Mouse (Mus musculus): Measurements from ENCODE around the gene Macrod1.

Macrod1 gene

GRCm38 (mm10) chr19:7185059-7185458 is 128.4 kb downstream of the Macrod1 start:
- in situ Hi-C loops (cut with MboI; ENCODE audit: unreplicated experiment in 2 of 2) = no loop called here

- in situ Hi-C loops (cut with MboI; ENCODE audit: unreplicated experiment in 2 of 2) = no loop called here
Measured at GRCm38 (mm10) chr19:7185715-7186291, 129.2 kb downstream of the Macrod1 start.

GRCm38 (mm10) chr19:7187157-7187556 is 130.5 kb downstream of the Macrod1 start:
- in situ Hi-C loops (cut with MboI; ENCODE audit: unreplicated experiment in 2 of 2) = no loop called here

- in situ Hi-C loops (cut with MboI; ENCODE audit: unreplicated experiment in 2 of 2) = no loop called here
Measured at GRCm38 (mm10) chr19:7189026-7189425, 132.4 kb downstream of the Macrod1 start.

GRCm38 (mm10) chr19:7190986-7191385 is 134.4 kb downstream of the Macrod1 start:
- in situ Hi-C loops (cut with MboI; ENCODE audit: unreplicated experiment in 2 of 2) = no loop called here

GRCm38 (mm10) chr19:7191639-7192038 is 135.0 kb downstream of the Macrod1 start:
- in situ Hi-C loops (cut with MboI; ENCODE audit: unreplicated experiment in 2 of 2) = no loop called here

- in situ Hi-C loops (cut with MboI; ENCODE audit: unreplicated experiment in 2 of 2) = no loop called here
Measured at GRCm38 (mm10) chr19:7192561-7192967, 136.0 kb downstream of the Macrod1 start.

- in situ Hi-C loops (cut with MboI; ENCODE audit: unreplicated experiment in 2 of 2) = no loop called here
Measured at GRCm38 (mm10) chr19:7195900-7196728, 139.5 kb downstream of the Macrod1 start.

GRCm38 (mm10) chr19:7196741-7197270 is 140.2 kb downstream of the Macrod1 start:
- in situ Hi-C loops (cut with MboI; ENCODE audit: unreplicated experiment in 2 of 2) = no loop called here

- in situ Hi-C loops (cut with MboI; ENCODE audit: unreplicated experiment in 2 of 2) = no loop called here
Measured at GRCm38 (mm10) chr19:7197445-7197844, 140.8 kb downstream of the Macrod1 start.

GRCm38 (mm10) chr19:7199089-7199488 is 142.5 kb downstream of the Macrod1 start:
- in situ Hi-C loops (cut with MboI; ENCODE audit: unreplicated experiment in 2 of 2) = no loop called here

- in situ Hi-C loops (cut with MboI; ENCODE audit: unreplicated experiment in 2 of 2) = loop anchor here in 1 of 2 experiments (5.0 kb wide), 1 partner anchor 128 kb away; no protein-coding TSS in a partner anchor
Measured at GRCm38 (mm10) chr19:7200427-7200826, 143.8 kb downstream of the Macrod1 start.

- in situ Hi-C loops (cut with MboI; ENCODE audit: unreplicated experiment in 2 of 2) = loop anchor here (5.0 kb wide), 2 partner anchors 133 to 138 kb away; no protein-coding TSS in a partner anchor
Measured at GRCm38 (mm10) chr19:7204898-7205297, 148.3 kb downstream of the Macrod1 start.

- in situ Hi-C loops (cut with MboI; ENCODE audit: unreplicated experiment in 2 of 2) = loop anchor here in 1 of 2 experiments (5.0 kb wide), 1 partner anchor 138 kb away; no protein-coding TSS in a partner anchor
Measured at GRCm38 (mm10) chr19:7205326-7205725, 148.7 kb downstream of the Macrod1 start.

GRCm38 (mm10) chr19:7205753-7206736 is 149.4 kb downstream of the Macrod1 start, which contains the start of gene Otub1:
TSS of gene Otub1 (minus strand) at chr19:7206316.
- in situ Hi-C loops (cut with MboI; ENCODE audit: unreplicated experiment in 2 of 2) = loop anchor here in 1 of 2 experiments (5.0 kb wide), 1 partner anchor 139 kb away; no protein-coding TSS in a partner anchor

GRCm38 (mm10) chr19:7209907-7210646 is 153.5 kb downstream of the Macrod1 start:
- in situ Hi-C loops (cut with MboI; ENCODE audit: unreplicated experiment in 2 of 2) = loop anchor here in 1 of 2 experiments (5.0 kb wide), 1 partner anchor 143 kb away; no protein-coding TSS in a partner anchor

- in situ Hi-C loops (cut with MboI; ENCODE audit: unreplicated experiment in 2 of 2) = no loop called here
Measured at GRCm38 (mm10) chr19:7212216-7212615, 155.6 kb downstream of the Macrod1 start.

- in situ Hi-C loops (cut with MboI; ENCODE audit: unreplicated experiment in 2 of 2) = no loop called here
Measured at GRCm38 (mm10) chr19:7213010-7213409, 156.4 kb downstream of the Macrod1 start.

- in situ Hi-C loops (cut with MboI; ENCODE audit: unreplicated experiment in 2 of 2) = no loop called here
Measured at GRCm38 (mm10) chr19:7214484-7214883, 157.9 kb downstream of the Macrod1 start.
